Mouse (Mus musculus) forebrain, embryonic 13.5 days (tissue): Measurements from ENCODE around the gene Ssbp2. TPM values are rescaled to one million over a fixed set of nuclear protein-coding genes. Genes with fewer than 3 reads are reported as not detected.

Source experiments
- ATAC-seq: fragments of 200-750 bp; cut with Nextera tagmentation; 2 replicates; pipeline ENCODE4 v1.8.0; 2017
- H3K27ac ChIP-seq: fragments of 300-500 bp; sonication (generic); 2 replicates; pipeline ENCODE4 v1.5.1; 2015; ENCODE audit warnings: inconsistent platforms, mild to moderate bottlenecking, moderate library complexity
- H3K27me3 ChIP-seq: fragments of 300-500 bp; sonication (generic); 2 replicates; pipeline ENCODE4 v1.6.1; 2015; ENCODE audit warnings: mild to moderate bottlenecking, inconsistent platforms
- H3K36me3 ChIP-seq: fragments of 300-500 bp; sonication (generic); 2 replicates; pipeline ENCODE4 v1.6.1; 2015; ENCODE audit warnings: mild to moderate bottlenecking, inconsistent platforms; ENCODE audit not compliant: poor library complexity, severe bottlenecking
- H3K4me1 ChIP-seq: fragments of 300-500 bp; sonication (generic); 2 replicates; pipeline ENCODE4 v1.6.1; 2015; ENCODE audit warnings: inconsistent platforms
- H3K4me2 ChIP-seq: fragments of 300-500 bp; sonication (generic); 2 replicates; pipeline ENCODE4 v1.6.1; 2015; ENCODE audit warnings: inconsistent platforms, mild to moderate bottlenecking, moderate library complexity
- H3K4me3 ChIP-seq: fragments of 300-500 bp; sonication (generic); 2 replicates; pipeline ENCODE4 v1.5.1; 2015; ENCODE audit warnings: mild to moderate bottlenecking, inconsistent platforms
- H3K9ac ChIP-seq: fragments of 300-500 bp; sonication (generic); 2 replicates; pipeline ENCODE4 v1.6.1; 2015; ENCODE audit warnings: mild to moderate bottlenecking, inconsistent platforms
- H3K9me3 ChIP-seq: fragments of 300-500 bp; sonication (generic); replicated peaks from 2 replicates; pipeline ENCODE4 v1.6.1; 2016; ENCODE audit warnings: inconsistent platforms
- WGBS: fragments of 180-500 bp; shearing (Covaris S2); methylation state at CpG from one replicate; pipeline ENCODE4 v1.1.7; 2015; 5-methylcytosine and 5-hydroxymethylcytosine counted together
- polyA plus RNA-seq: library from polyadenylated mRNA; unstranded; fragments of >200 nt; fragmentation: Nextera tagmentation; extraction: Ambion mirVana; gene quantifications from 2 replicates; pipeline ENCODE4 v1.2.1, GENCODE M21; 2015

The Ssbp2 gene
- polyA plus RNA-seq, 1 experiment from 2014 or later: 202 TPM

GRCm38 (mm10) chr13:91612578-91612977, 152.5 kb downstream of the Ssbp2 start:
- Histone ChIP-seq H3K36me3 (0 out of 2 replicates have a peak, but pooled peaks cover 3% of the 10 kb centered on the region), H3K27ac (no peak overlapping the region), H3K4me1 (no peaks in the 10 kb centered on the region), H3K27me3 (no peaks in the 10 kb centered on the region), H3K4me2 (no peak overlapping the region), H3K9ac (no peak overlapping the region), H3K9me3 (no peaks in the 10 kb centered on the region), H3K4me3 (no peak overlapping the region)
- WGBS: 99% methylated on average over 4 of the region's 4 CpGs
- no peak for ATAC-seq

GRCm38 (mm10) chr13:91616050-91616449, 156.0 kb downstream of the Ssbp2 start:
- Histone ChIP-seq H3K4me1 (no peaks in the 10 kb centered on the region), H3K27ac (no peak overlapping the region), H3K36me3 (peaks cover 5% of the 10 kb centered on the region; the same call in 1 of the 2 replicates), H3K27me3 (no peaks in the 10 kb centered on the region), H3K9me3 (no peaks in the 10 kb centered on the region), H3K9ac (no peak overlapping the region), H3K4me2 (no peak overlapping the region), H3K4me3 (no peak overlapping the region)
- WGBS: 81% methylated on average over 3 of the region's 3 CpGs
- ATAC-seq: no peak

- no peaks in the 10 kb centered on the region for H3K4me1 ChIP-seq
- no peaks in the 10 kb centered on the region for H3K9me3 ChIP-seq
- no peak overlapping the region for H3K4me3 ChIP-seq
- 94% methylated on average over 5 of the region's 5 CpGs for WGBS
- H3K36me3 ChIP-seq: peaks cover 7% of the 10 kb centered on the region; the same call in 1 of the 2 replicates
- H3K4me2 ChIP-seq: no peak overlapping the region
- ATAC-seq: no peak
- H3K9ac ChIP-seq: no peak overlapping the region
- H3K27ac ChIP-seq: no peak overlapping the region
- no peaks in the 10 kb centered on the region for H3K27me3 ChIP-seq
These were observed 156.8 kb downstream of the Ssbp2 start for GRCm38 (mm10) chr13:91616876-91617275.

GRCm38 (mm10) chr13:91619431-91619830, 159.3 kb downstream of the Ssbp2 start:
- H3K4me3 ChIP-seq: no peak overlapping the region
- peaks cover 9% of the 10 kb centered on the region; the same call in 1 of the 2 replicates for H3K36me3 ChIP-seq
- H3K4me1 ChIP-seq: no peaks in the 10 kb centered on the region
- no peaks in the 10 kb centered on the region for H3K9me3 ChIP-seq
- H3K27me3 ChIP-seq: no peaks in the 10 kb centered on the region
- H3K27ac ChIP-seq: no peak overlapping the region
- 75% methylated on average over 1 of the region's 1 CpGs for WGBS
- ATAC-seq: no peak
- H3K4me2 ChIP-seq: no peak overlapping the region
- no peak overlapping the region for H3K9ac ChIP-seq

GRCm38 (mm10) chr13:91620541-91620940, 160.5 kb downstream of the Ssbp2 start:
- H3K36me3 ChIP-seq: peaks cover 13% of the 10 kb centered on the region; the same call in 1 of the 2 replicates
- no peak overlapping the region for H3K4me2 ChIP-seq
- H3K27me3 ChIP-seq: no peaks in the 10 kb centered on the region
- ATAC-seq: no peak
- no peaks in the 10 kb centered on the region for H3K4me1 ChIP-seq
- H3K4me3 ChIP-seq: no peak overlapping the region
- H3K27ac ChIP-seq: no peak overlapping the region
- no peaks in the 10 kb centered on the region for H3K9me3 ChIP-seq
- WGBS: 94% methylated on average over 3 of the region's 3 CpGs
- H3K9ac ChIP-seq: no peak overlapping the region

GRCm38 (mm10) chr13:91631291-91631799, 171.3 kb downstream of the Ssbp2 start:
- Histone ChIP-seq H3K27ac (no peak overlapping the region), H3K9me3 (no peaks in the 10 kb centered on the region), H3K27me3 (no peaks in the 10 kb centered on the region), H3K9ac (no peak overlapping the region), H3K4me1 (peaks cover 3% of the 10 kb centered on the region), H3K4me3 (no peak overlapping the region), H3K4me2 (no peak overlapping the region), H3K36me3 (no peaks in the 10 kb centered on the region)
- no peak for ATAC-seq
- WGBS: 85% methylated on average over 9 of the region's 9 CpGs

GRCm38 (mm10) chr13:91634123-91634522, 174.0 kb downstream of the Ssbp2 start:
- no peak overlapping the region for H3K4me3 ChIP-seq
- peaks cover 3% of the 10 kb centered on the region for H3K4me1 ChIP-seq
- H3K9ac ChIP-seq: no peak overlapping the region
- H3K36me3 ChIP-seq: no peaks in the 10 kb centered on the region
- H3K9me3 ChIP-seq: no peaks in the 10 kb centered on the region
- H3K27me3 ChIP-seq: no peaks in the 10 kb centered on the region
- WGBS: 78% methylated on average over 7 of the region's 7 CpGs
- no peak overlapping the region for H3K4me2 ChIP-seq
- no peak for ATAC-seq
- no peak overlapping the region for H3K27ac ChIP-seq

- H3K27me3 ChIP-seq: no peaks in the 10 kb centered on the region
- H3K27ac ChIP-seq: no peak overlapping the region
- H3K4me3 ChIP-seq: no peak overlapping the region
- no peaks in the 10 kb centered on the region for H3K9me3 ChIP-seq
- WGBS: 88% methylated on average over 2 of the region's 2 CpGs
- H3K4me1 ChIP-seq: peaks cover 3% of the 10 kb centered on the region
- H3K36me3 ChIP-seq: no peaks in the 10 kb centered on the region
- no peak overlapping the region for H3K9ac ChIP-seq
- ATAC-seq: no peak
- H3K4me2 ChIP-seq: no peak overlapping the region
These were observed 175.9 kb downstream of the Ssbp2 start for GRCm38 (mm10) chr13:91635957-91636356.

GRCm38 (mm10) chr13:91636814-91637213, 176.7 kb downstream of the Ssbp2 start:
- Histone ChIP-seq H3K9me3 (no peaks in the 10 kb centered on the region), H3K4me3 (no peak overlapping the region), H3K4me2 (no peak overlapping the region), H3K4me1 (peaks cover 3% of the 10 kb centered on the region), H3K9ac (no peak overlapping the region), H3K36me3 (no peaks in the 10 kb centered on the region), H3K27me3 (no peaks in the 10 kb centered on the region), H3K27ac (no peak overlapping the region)
- 21% methylated on average over 5 of the region's 5 CpGs for WGBS
- peak; percentile 91 for ATAC-seq

- H3K9me3 ChIP-seq: no peaks in the 10 kb centered on the region
- H3K9ac ChIP-seq: no peak overlapping the region
- no peaks in the 10 kb centered on the region for H3K4me1 ChIP-seq
- WGBS: 73% methylated on average over 5 of the region's 5 CpGs
- no peak overlapping the region for H3K4me3 ChIP-seq
- no peaks in the 10 kb centered on the region for H3K27me3 ChIP-seq
- H3K4me2 ChIP-seq: no peak overlapping the region
- no peak for ATAC-seq
- no peaks in the 10 kb centered on the region for H3K36me3 ChIP-seq
- no peak overlapping the region for H3K27ac ChIP-seq
These were observed 178.8 kb downstream of the Ssbp2 start for GRCm38 (mm10) chr13:91638836-91639235.

- no peak for ATAC-seq
- H3K4me1 ChIP-seq: no peaks in the 10 kb centered on the region
- no peak overlapping the region for H3K27ac ChIP-seq
- H3K4me3 ChIP-seq: no peak overlapping the region
- no peak overlapping the region for H3K9ac ChIP-seq
- H3K4me2 ChIP-seq: no peak overlapping the region
- WGBS: 80% methylated on average over 5 of the region's 5 CpGs
- no peaks in the 10 kb centered on the region for H3K9me3 ChIP-seq
- H3K36me3 ChIP-seq: no peaks in the 10 kb centered on the region
- H3K27me3 ChIP-seq: no peaks in the 10 kb centered on the region
These were observed 180.1 kb downstream of the Ssbp2 start for GRCm38 (mm10) chr13:91640219-91640618.

GRCm38 (mm10) chr13:91648240-91648639, 188.2 kb downstream of the Ssbp2 start:
- Histone ChIP-seq H3K4me1 (no peaks in the 10 kb centered on the region), H3K27me3 (no peaks in the 10 kb centered on the region), H3K27ac (no peak overlapping the region), H3K9ac (no peak overlapping the region), H3K36me3 (no peaks in the 10 kb centered on the region), H3K9me3 (no peaks in the 10 kb centered on the region), H3K4me2 (no peak overlapping the region), H3K4me3 (no peak overlapping the region)
- 26% methylated on average over 6 of the region's 6 CpGs for WGBS
- peak; percentile 85 for ATAC-seq

GRCm38 (mm10) chr13:91649926-91650325, 189.8 kb downstream of the Ssbp2 start:
- no peak for ATAC-seq
- Histone ChIP-seq H3K27me3 (no peaks in the 10 kb centered on the region), H3K27ac (no peak overlapping the region), H3K36me3 (no peaks in the 10 kb centered on the region), H3K4me2 (no peak overlapping the region), H3K9ac (no peak overlapping the region), H3K9me3 (no peaks in the 10 kb centered on the region), H3K4me3 (no peak overlapping the region), H3K4me1 (no peaks in the 10 kb centered on the region)
- 78% methylated on average over 7 of the region's 7 CpGs for WGBS
